In the genomic region with DNA sequence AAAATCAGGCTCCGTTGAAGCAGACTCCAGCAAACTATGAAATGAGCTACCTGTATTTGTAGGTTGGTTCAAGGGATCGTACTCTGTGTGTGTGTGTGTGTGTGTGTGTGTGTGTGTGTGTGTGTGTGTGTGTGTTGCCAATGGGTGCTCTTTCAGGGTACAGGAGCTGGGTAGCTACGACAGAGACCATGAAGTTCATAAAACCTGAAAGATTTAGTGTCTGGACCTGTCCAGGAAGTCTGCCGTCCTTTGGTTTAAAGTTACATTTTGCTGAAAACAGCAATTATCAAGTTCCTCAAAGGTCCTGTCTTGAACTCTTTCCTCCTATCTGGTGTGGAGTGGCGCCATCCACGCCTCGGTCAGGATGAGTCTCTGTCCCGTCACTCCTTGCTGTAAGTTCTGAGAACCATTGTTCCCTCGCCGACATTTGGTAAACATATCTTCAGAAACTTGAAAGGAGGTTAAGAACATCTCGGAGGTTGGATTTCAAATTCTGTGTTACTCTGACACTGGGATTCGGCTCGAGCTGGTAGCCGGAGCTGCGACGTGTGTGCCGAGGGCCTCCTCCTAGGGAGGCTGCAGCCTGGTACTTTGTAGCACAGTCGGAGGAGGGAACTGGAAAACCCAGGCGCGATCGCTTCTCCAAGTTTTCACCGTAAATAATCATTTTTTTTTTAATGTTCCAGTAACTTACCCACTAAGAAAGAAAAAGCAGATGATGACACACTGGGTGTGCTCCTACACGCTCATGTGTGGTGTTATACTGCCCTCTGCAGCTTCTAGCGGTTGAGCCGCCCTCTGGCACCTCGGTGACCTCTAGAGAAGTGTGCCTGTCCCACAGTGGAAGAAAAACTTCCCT, we compare ENCODE assay signal across 8 mouse cellular contexts.
DNase-seq lines count a peak whose midpoint lies in the region; ATAC-seq and TF ChIP-seq lines count a peak whose summit lies in the region.

No protein-coding gene starts in this region.

- H3K27ac ChIP-seq in liver, embryonic 12.5 days, result no peak overlapping the region
- no peak overlapping the region; the same call in 1 of the 2 replicates for H3K27ac ChIP-seq in embryonic facial prominence, embryonic 12.5 days
- H3K27ac ChIP-seq in heart, adult 2 months, result peak overlapping the region; percentile 53

- 46% methylated on average over 26 of the region's 26 CpGs for WGBS in liver, embryonic 12.5 days (ENCODE audit: insufficient replicate concordance)
- WGBS in embryonic facial prominence, embryonic 12.5 days, result 40% methylated on average over 26 of the region's 26 CpGs
- 19% methylated on average over 26 of the region's 26 CpGs for WGBS in heart, adult 2 months
- WGBS in lung, adult 2 months, result 24% methylated on average over 26 of the region's 26 CpGs

- no peak overlapping the region for H3K9ac ChIP-seq in liver, embryonic 12.5 days
- H3K9ac ChIP-seq in embryonic facial prominence, embryonic 12.5 days, result no peak overlapping the region
- peak overlapping the region; percentile 66 for H3K9ac ChIP-seq in heart, adult 2 months (ENCODE audit: low read depth, low read length)

- peak; percentile 96 for TF ChIP-seq EP300 in heart, adult 2 months (IDR thresholded peaks at IDR 0.05; ENCODE audit: insufficient read depth, low read depth, low read length)

- H3K4me3 ChIP-seq in liver, embryonic 12.5 days, result no peak overlapping the region
- H3K4me3 ChIP-seq in embryonic facial prominence, embryonic 12.5 days, result no peak overlapping the region
- peak overlapping the region; percentile 32 for H3K4me3 ChIP-seq in heart, adult 2 months
- peak overlapping the region; percentile 65 for H3K4me3 ChIP-seq in lung, adult 2 months (replicated peaks; ENCODE audit: extremely low read depth, low read depth, low read length)

- peak; percentile 46 for DNase-seq in liver
- DNase-seq in heart, adult 2 months, result peak; percentile 77 to 78
- peak; percentile 53 to 67 for DNase-seq in kidney, adult 8-10 months
- DNase-seq in lung, adult 2 months, result peak; percentile 35
- peak; percentile 64 for DNase-seq in retina, embryonic 14.5 days (ENCODE audit: low spot score)
- no peak for DNase-seq in spleen, postnatal 14 days (ENCODE audit: low spot score in 2 of 2)

- TF ChIP-seq POLR2A in heart, adult 2 months (IDR thresholded peaks at IDR 0.05; ENCODE audit: insufficient read depth, low read depth, low read length), result peak; percentile 39
- no peak for TF ChIP-seq POLR2A in lung, adult 2 months (IDR thresholded peaks at IDR 0.05; ENCODE audit: borderline replicate concordance, extremely low read depth, low read depth, low read length)

- peak; percentile 90 for TF ChIP-seq CTCF in heart, adult 2 months (IDR thresholded peaks at IDR 0.05)
- peak; percentile 88 for TF ChIP-seq CTCF in lung, adult 2 months (IDR thresholded peaks at IDR 0.05; ENCODE audit: insufficient read depth, low read length)

- H3K79me2 ChIP-seq in heart, adult 2 months (replicated peaks; ENCODE audit: control insufficient read depth, insufficient read depth, low read length), result no peaks in the 10 kb centered on the region

- H3K9me3 ChIP-seq in liver, embryonic 12.5 days (replicated peaks), result no peaks in the 10 kb centered on the region
- no peaks in the 10 kb centered on the region for H3K9me3 ChIP-seq in embryonic facial prominence, embryonic 12.5 days

- no peak overlapping the region for H3K4me2 ChIP-seq in liver, embryonic 12.5 days
- peak overlapping the region; percentile 29 for H3K4me2 ChIP-seq in embryonic facial prominence, embryonic 12.5 days (replicated peaks)

- no peak for ATAC-seq in liver, embryonic 12.5 days
- peak; percentile 76 for ATAC-seq in embryonic facial prominence, embryonic 12.5 days (ENCODE audit: insufficient number of reproducible peaks, insufficient read depth, low FRiP score, low TSS enrichment)

- intact Hi-C loops in heart, adult 2 months (cut with DNase I), result loop anchor here (1.0 to 5.0 kb wide), 7 partner anchors 199 to 1569 kb away; no protein-coding TSS in a partner anchor

- no peaks in the 10 kb centered on the region for H3K36me3 ChIP-seq in liver, embryonic 12.5 days
- no peaks in the 10 kb centered on the region for H3K36me3 ChIP-seq in embryonic facial prominence, embryonic 12.5 days
- no peaks in the 10 kb centered on the region for H3K36me3 ChIP-seq in heart, adult 2 months (ENCODE audit: control insufficient read depth, insufficient read depth, low read length)

- H3K27me3 ChIP-seq in liver, embryonic 12.5 days (replicated peaks), result no peaks in the 10 kb centered on the region
- H3K27me3 ChIP-seq in embryonic facial prominence, embryonic 12.5 days, result no peaks in the 10 kb centered on the region
- H3K27me3 ChIP-seq in heart, adult 2 months (ENCODE audit: control insufficient read depth, insufficient read depth, low read length), result no peaks in the 10 kb centered on the region

- no peaks in the 10 kb centered on the region for H3K4me1 ChIP-seq in liver, embryonic 12.5 days
- H3K4me1 ChIP-seq in embryonic facial prominence, embryonic 12.5 days, result 0 out of 2 replicates have a peak, but pooled peaks cover 3% of the 10 kb centered on the region
- peaks cover 1% of the 10 kb centered on the region for H3K4me1 ChIP-seq in heart, adult 2 months (ENCODE audit: control insufficient read depth, insufficient read depth, low read length)
- H3K4me1 ChIP-seq in lung, adult 2 months (ENCODE audit: control insufficient read depth, insufficient read depth, low read length), result no peaks in the 10 kb centered on the region; the same call in 1 of the 2 replicates

Comparison
In these comparisons a context has a peak if more than half of its experiments do, and no peak if none do; other contexts are left out.
1. DNase-seq: peak in liver (single experiment), heart, adult 2 months (2 of 2), kidney, adult 8-10 months (2 of 2), lung, adult 2 months (single experiment) and retina, embryonic 14.5 days (single experiment); none in spleen, postnatal 14 days (0 of 2).
2. H3K4me3 ChIP-seq: peak in heart, adult 2 months (single experiment) and lung, adult 2 months (single experiment); none in liver, embryonic 12.5 days (single experiment) and embryonic facial prominence, embryonic 12.5 days (single experiment).